Mouse (Mus musculus): ENCODE measurements around the gene Zbtb20. TPM values are rescaled to one million over a fixed set of nuclear protein-coding genes. Genes with fewer than 3 reads are reported as not detected.

The Zbtb20 gene
- polyA plus RNA-seq, 1 experiment: 5.9 TPM

DNA sequence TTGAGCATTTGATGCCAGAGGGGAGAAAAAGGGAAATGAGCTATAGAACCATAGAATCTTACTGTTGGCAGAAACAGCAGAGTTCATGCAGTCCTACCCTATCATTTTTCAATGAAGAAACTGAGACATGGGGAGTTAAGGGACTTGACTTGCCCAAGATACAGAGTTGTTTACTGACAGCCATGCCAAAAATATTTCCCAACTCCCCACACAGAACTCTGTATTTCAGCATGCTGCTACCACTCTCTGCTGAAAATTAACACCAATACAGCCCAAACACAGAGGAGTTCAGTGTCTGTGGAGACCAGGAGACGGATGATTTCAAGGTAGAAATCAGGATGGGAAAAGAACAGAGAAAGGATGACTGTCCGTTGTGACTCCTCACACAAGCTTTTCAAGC is 484.4 kb downstream of the Zbtb20 start:
- TF ChIP-seq POLR2A (IDR thresholded peaks at IDR 0.05; ENCODE audit: control insufficient read depth, low read depth, low read length) (no peak), CTCF (IDR thresholded peaks at IDR 0.05; ENCODE audit: control insufficient read depth, insufficient read depth, insufficient replicate concordance, low read depth, low read length) (no peak)
- Histone ChIP-seq H3K4me1 (ENCODE audit: control insufficient read depth, insufficient read depth, low read length) (no peaks in the 10 kb centered on the region), H3K4me3 (ENCODE audit: control insufficient read depth, low read depth, low read length) (no peak overlapping the region), H3K36me3 (ENCODE audit: control insufficient read depth, insufficient read depth, low read length) (no peaks in the 10 kb centered on the region), H3K27me3 (ENCODE audit: control insufficient read depth, insufficient read depth, low read length) (no peaks in the 10 kb centered on the region), H3K27ac (ENCODE audit: control insufficient read depth, insufficient read depth, low read depth, low read length) (no peak overlapping the region)

DNA sequence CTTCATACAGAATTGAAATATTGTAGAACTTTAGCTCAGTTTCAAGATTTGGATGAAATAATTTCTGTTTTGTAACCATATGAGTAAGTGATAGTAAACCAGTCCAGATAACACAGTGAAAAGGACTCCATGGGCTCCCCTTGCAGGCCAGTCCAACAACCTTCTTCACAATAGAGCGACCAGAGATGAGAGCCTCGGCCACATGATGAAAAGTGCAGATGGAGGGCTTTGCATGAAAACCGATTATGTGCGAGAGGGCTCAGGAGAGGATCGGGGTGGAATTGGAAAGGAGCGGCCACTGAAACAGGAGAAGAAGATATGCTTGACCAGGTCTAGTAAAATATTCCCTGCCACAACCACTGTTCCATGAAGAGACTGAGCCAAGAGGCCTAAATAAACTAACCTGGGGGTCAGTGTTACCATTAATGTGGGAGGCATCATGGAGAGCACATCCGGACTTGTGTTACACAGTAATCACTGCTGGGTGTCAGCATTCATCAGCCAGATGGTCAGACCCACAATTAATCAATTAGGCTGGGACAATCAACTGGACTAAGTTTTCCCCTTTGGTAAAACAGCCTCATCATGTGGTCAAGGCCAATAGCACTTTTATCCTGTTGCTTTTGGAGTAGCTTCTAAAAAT is 485.3 kb downstream of the Zbtb20 start:
- TF ChIP-seq CTCF (IDR thresholded peaks at IDR 0.05; ENCODE audit: control insufficient read depth, insufficient read depth, insufficient replicate concordance, low read depth, low read length) (no peak), POLR2A (IDR thresholded peaks at IDR 0.05; ENCODE audit: control insufficient read depth, low read depth, low read length) (no peak)
- Histone ChIP-seq H3K4me3 (ENCODE audit: control insufficient read depth, low read depth, low read length) (no peak overlapping the region), H3K4me1 (ENCODE audit: control insufficient read depth, insufficient read depth, low read length) (no peaks in the 10 kb centered on the region), H3K27me3 (ENCODE audit: control insufficient read depth, insufficient read depth, low read length) (no peaks in the 10 kb centered on the region), H3K27ac (ENCODE audit: control insufficient read depth, insufficient read depth, low read depth, low read length) (no peak overlapping the region), H3K36me3 (ENCODE audit: control insufficient read depth, insufficient read depth, low read length) (no peaks in the 10 kb centered on the region)

DNA sequence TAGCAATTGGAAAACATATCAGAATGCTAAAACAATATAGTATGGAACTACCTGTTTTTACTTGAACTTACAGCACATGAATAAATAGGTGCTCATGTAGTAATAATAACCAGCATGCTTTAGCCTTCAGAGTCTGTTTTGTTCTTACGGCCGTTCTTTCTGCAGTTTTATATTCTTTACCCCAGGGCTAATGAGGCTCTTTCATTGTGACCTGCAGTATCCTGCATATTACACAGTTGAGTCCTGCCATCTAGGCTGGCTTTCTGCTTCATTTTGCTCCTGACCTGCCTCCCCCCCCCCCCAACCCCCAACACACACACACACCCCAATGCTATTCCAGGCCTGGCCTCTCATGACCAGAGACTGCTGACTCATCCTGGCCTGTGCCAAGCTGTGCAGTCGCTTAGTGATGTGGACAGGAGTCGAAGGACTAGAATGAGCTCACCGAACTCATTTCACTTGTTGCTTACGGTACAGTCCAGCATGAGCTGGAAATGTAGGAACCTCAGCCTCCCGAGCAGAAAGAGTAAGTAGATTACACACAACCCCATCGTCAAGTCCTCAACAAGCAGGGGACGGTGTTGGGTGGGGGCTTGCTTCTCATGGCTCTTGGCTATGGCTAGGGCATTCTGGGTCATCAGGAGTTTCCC is 487.1 kb downstream of the Zbtb20 start:
- Histone ChIP-seq H3K36me3 (ENCODE audit: control insufficient read depth, insufficient read depth, low read length) (no peaks in the 10 kb centered on the region), H3K4me3 (ENCODE audit: control insufficient read depth, low read depth, low read length) (no peak overlapping the region; the same call in 1 of the 2 replicates), H3K27ac (ENCODE audit: control insufficient read depth, insufficient read depth, low read depth, low read length) (peak overlapping the region; percentile 55), H3K4me1 (ENCODE audit: control insufficient read depth, insufficient read depth, low read length) (no peaks in the 10 kb centered on the region), H3K27me3 (ENCODE audit: control insufficient read depth, insufficient read depth, low read length) (no peaks in the 10 kb centered on the region)
- TF ChIP-seq POLR2A (IDR thresholded peaks at IDR 0.05; ENCODE audit: control insufficient read depth, low read depth, low read length): no peak

DNA sequence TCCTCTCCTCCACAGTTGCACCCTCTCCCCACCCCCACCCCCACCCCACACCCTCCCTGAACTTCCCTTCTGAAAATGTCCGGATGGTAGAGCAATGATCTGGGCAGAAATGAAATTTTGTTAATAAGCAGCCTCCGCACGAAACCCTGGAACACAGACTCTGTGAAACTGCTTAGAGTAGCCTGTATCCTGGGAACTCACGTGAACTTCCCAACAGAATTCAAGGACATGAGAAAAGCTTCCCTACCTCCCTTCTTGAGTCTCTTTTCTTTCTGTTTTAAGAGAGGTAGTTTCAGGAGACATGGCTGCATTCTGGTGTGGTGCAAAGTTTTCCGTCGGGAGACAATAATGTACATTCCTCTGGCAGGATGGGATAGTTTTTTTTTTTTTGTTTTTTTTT is 487.6 kb downstream of the Zbtb20 start:
- Histone ChIP-seq H3K27ac (ENCODE audit: control insufficient read depth, insufficient read depth, low read depth, low read length) (peak overlapping the region; percentile 77), H3K36me3 (ENCODE audit: control insufficient read depth, insufficient read depth, low read length) (no peaks in the 10 kb centered on the region), H3K27me3 (ENCODE audit: control insufficient read depth, insufficient read depth, low read length) (no peaks in the 10 kb centered on the region), H3K4me1 (ENCODE audit: control insufficient read depth, insufficient read depth, low read length) (no peaks in the 10 kb centered on the region), H3K4me3 (ENCODE audit: control insufficient read depth, low read depth, low read length) (no peak overlapping the region; the same call in none of the 2 replicates)
- TF ChIP-seq CTCF (IDR thresholded peaks at IDR 0.05; ENCODE audit: control insufficient read depth, insufficient read depth, insufficient replicate concordance, low read depth, low read length): no peak
- no peak for TF ChIP-seq POLR2A (IDR thresholded peaks at IDR 0.05; ENCODE audit: control insufficient read depth, low read depth, low read length)

DNA sequence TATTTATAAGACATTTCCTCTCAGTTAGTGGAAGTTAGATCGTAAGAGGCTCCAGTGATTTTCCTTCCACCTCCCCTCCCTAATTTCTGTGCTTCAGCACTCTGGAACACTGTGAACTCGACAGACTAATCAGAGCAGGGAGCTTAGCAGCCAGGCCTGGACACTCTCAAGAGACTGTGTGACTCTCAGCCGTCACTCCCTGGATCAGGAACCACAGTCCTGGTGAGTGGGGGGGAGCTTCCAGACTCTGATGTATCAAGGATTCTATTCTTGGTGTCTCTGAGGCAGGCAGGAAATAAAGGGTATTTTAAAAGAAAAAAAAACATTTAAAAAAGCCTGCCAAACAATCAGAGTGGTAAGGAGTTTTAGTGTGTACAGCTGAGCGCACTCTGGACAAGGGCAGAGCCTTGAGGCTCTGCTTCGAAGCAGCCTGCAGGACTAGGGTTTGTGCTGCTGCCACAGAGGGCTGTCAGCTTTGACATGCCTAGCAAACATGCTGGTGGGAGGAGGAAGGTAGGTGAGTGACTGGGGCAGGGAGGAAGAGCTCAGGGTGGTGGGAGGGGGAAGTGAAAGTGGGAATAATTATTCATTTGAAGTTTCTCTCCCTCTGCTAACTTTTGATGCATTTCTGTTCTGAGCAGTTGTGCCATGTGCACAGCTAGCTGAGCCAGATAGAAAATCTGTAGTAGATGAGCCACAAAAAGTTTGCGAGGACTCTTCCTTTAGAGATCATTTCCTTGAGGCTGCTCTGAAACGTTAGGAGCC is 488.3 kb downstream of the Zbtb20 start:
- no peak overlapping the region; the same call in 1 of the 2 replicates for H3K4me3 ChIP-seq (ENCODE audit: control insufficient read depth, low read depth, low read length)
- H3K4me1 ChIP-seq (ENCODE audit: control insufficient read depth, insufficient read depth, low read length): no peaks in the 10 kb centered on the region
- H3K36me3 ChIP-seq (ENCODE audit: control insufficient read depth, insufficient read depth, low read length): no peaks in the 10 kb centered on the region
- no peak for TF ChIP-seq POLR2A (IDR thresholded peaks at IDR 0.05; ENCODE audit: control insufficient read depth, low read depth, low read length)
- no peaks in the 10 kb centered on the region for H3K27me3 ChIP-seq (ENCODE audit: control insufficient read depth, insufficient read depth, low read length)
- peak overlapping the region; percentile 69 for H3K27ac ChIP-seq (ENCODE audit: control insufficient read depth, insufficient read depth, low read depth, low read length)

DNA sequence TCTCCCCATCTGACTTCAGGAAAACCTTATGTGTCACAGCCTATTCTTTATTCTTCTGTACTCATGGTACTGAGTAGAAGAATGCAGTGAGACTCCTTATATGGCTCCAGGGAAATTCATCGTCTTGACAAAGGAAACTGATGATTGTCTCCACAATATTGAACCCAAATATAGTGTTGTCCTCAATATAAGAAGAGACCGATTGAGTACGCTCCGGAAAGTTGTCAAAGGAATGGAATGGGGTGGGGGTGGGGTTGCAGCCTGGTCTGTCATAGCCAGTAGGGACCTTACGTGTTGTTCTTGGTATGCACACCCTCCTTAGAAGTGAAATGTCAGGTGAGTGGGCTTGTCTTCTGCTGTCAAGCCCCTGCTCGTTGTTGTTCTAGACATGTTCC is 488.8 kb downstream of the Zbtb20 start:
- H3K4me1 ChIP-seq (ENCODE audit: control insufficient read depth, insufficient read depth, low read length): no peaks in the 10 kb centered on the region
- H3K27me3 ChIP-seq (ENCODE audit: control insufficient read depth, insufficient read depth, low read length): no peaks in the 10 kb centered on the region
- H3K36me3 ChIP-seq (ENCODE audit: control insufficient read depth, insufficient read depth, low read length): no peaks in the 10 kb centered on the region
- peak overlapping the region; percentile 69 for H3K27ac ChIP-seq (ENCODE audit: control insufficient read depth, insufficient read depth, low read depth, low read length)
- no peak overlapping the region for H3K4me3 ChIP-seq (ENCODE audit: control insufficient read depth, low read depth, low read length)
- TF ChIP-seq CTCF (IDR thresholded peaks at IDR 0.05; ENCODE audit: control insufficient read depth, insufficient read depth, insufficient replicate concordance, low read depth, low read length) (no peak), POLR2A (IDR thresholded peaks at IDR 0.05; ENCODE audit: control insufficient read depth, low read depth, low read length) (no peak)

DNA sequence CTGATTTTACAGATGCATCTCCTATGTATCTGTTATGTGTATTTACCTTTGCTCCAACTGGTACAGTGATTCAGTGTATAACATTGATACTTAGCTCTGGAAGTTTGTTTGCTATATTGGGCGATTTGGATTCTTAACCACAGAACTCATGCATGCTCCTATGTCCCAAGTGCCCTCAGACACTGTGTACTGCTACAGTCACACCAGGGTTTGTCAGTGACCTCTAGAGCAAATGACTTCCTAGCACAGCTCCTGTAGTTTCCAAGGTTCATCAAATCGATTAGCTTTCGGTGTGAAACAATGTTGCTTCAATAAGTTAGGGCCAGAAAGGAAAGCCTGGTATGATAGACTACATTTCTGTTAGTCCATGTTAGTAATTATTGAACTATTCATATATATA is 489.6 kb downstream of the Zbtb20 start:
- Histone ChIP-seq H3K27ac (ENCODE audit: control insufficient read depth, insufficient read depth, low read depth, low read length) (no peak overlapping the region), H3K36me3 (ENCODE audit: control insufficient read depth, insufficient read depth, low read length) (no peaks in the 10 kb centered on the region), H3K4me3 (ENCODE audit: control insufficient read depth, low read depth, low read length) (no peak overlapping the region), H3K4me1 (ENCODE audit: control insufficient read depth, insufficient read depth, low read length) (no peaks in the 10 kb centered on the region), H3K27me3 (ENCODE audit: control insufficient read depth, insufficient read depth, low read length) (no peaks in the 10 kb centered on the region)
- no peak for TF ChIP-seq CTCF (IDR thresholded peaks at IDR 0.05; ENCODE audit: control insufficient read depth, insufficient read depth, insufficient replicate concordance, low read depth, low read length)
- TF ChIP-seq POLR2A (IDR thresholded peaks at IDR 0.05; ENCODE audit: control insufficient read depth, low read depth, low read length): no peak
